Mouse (Mus musculus): ENCODE results near the gene Platr17.
"Not testable (repeated sequence)": the region's sequence is repeated elsewhere in the genome, so short reads cannot be mapped to it uniquely, and the experiment has no call there.

- not testable (repeated sequence) for TF ChIP-seq TCF12 (IDR thresholded peaks at IDR 0.05; ENCODE audit: low read depth, low read length); EP300 (IDR thresholded peaks at IDR 0.05; ENCODE audit: low read length); HCFC1 (IDR thresholded peaks at IDR 0.05; ENCODE audit: low read depth, low read length); MAZ (IDR thresholded peaks at IDR 0.05; ENCODE audit: low read depth, low read length); SIN3A (IDR thresholded peaks at IDR 0.05; ENCODE audit: low read length); POLR2A (IDR thresholded peaks at IDR 0.05; ENCODE audit: low read depth, low read length); ZC3H11A (IDR thresholded peaks at IDR 0.05; ENCODE audit: low read depth, low read length); MXI1 (IDR thresholded peaks at IDR 0.05; ENCODE audit: low read depth, low read length); NELFE (IDR thresholded peaks at IDR 0.05; ENCODE audit: low read depth, low read length)
- TF ChIP-seq CTCF (conservative IDR thresholded peaks at IDR 0.05 in 1 of 2, IDR thresholded peaks at IDR 0.05 in 1 of 2; ENCODE audit: low read depth in 2 of 2, low read length in 2 of 2) = peak in 1 of 2 experiments; percentile 43; a peak in 2 of 4 replicates
These were observed 29.1 kb upstream of the Platr17 start for GRCm38 (mm10) chr17:33875797-33876196.

Data from CH12.LX (cell line).